8 mouse cellular contexts compared by ENCODE assay signal in genomic region chr3:94783462-94783931, GRCm38 (mm10). TPM values are rescaled to one million over a fixed set of nuclear protein-coding genes. Genes with fewer than 3 reads are reported as not detected.
DNase-seq lines count a peak whose midpoint lies in the region; ATAC-seq lines count a peak whose summit lies in the region.

No protein-coding gene starts in this region.

- peak; percentile 44 for DNase-seq in brain, adult 2 months (ENCODE audit: low read depth, low spot score)
- DNase-seq in cerebellum, postnatal 14 days: peak; percentile 52 to 63
- DNase-seq in kidney, postnatal 10 days: peak; percentile 68
- DNase-seq in lung, postnatal 10 days: peak; percentile 76
- DNase-seq in thymus, adult 18-20 months: no peak
- no peak for DNase-seq in heart, adult 18-20 months

- no peak for ATAC-seq in CD4-positive, CD25-positive, alpha-beta regulatory T cell, adult 4 months
- no peak for ATAC-seq in granulocyte monocyte progenitor cell, adult 5-6 weeks (replicated peaks; ENCODE audit: poor library complexity, severe bottlenecking)

RNA-seq across cellular contexts. Expression of gene Cgn, which starts 2.8 kb away (rescaled TPM):
- polyA plus RNA-seq in CD4-positive, CD25-positive, alpha-beta regulatory T cell, adult 4 months (2017; shearing (Covaris generic)): under 1 TPM in 1 of 2 experiments, not detected in 1; 0.26 TPM
- under 1 TPM; 0.37 to 0.85 TPM for total RNA-seq in heart, adult 18-20 months (2021)
- total RNA-seq in granulocyte monocyte progenitor cell, adult 5-6 weeks (2014; fragmentation: Nextera tagmentation): 0.17 TPM in 1 of 2 replicates, not detected in the other
- not detected in 2 replicates for total RNA-seq in granulocyte monocyte progenitor cell, adult 5-6 weeks (2017)

RNA-seq across cellular contexts. Expression of gene Pogz, which starts 53.9 kb away (rescaled TPM):
- 10 to 100 TPM; 21.3 to 22.0 TPM for polyA plus RNA-seq in CD4-positive, CD25-positive, alpha-beta regulatory T cell, adult 4 months (2017; shearing (Covaris generic))
- 10 to 100 TPM; 12.9 to 20.2 TPM for total RNA-seq in heart, adult 18-20 months (2021)
- total RNA-seq in granulocyte monocyte progenitor cell, adult 5-6 weeks (2014; fragmentation: Nextera tagmentation): 31.7 and 38.0 TPM in 2 replicates
- 13.0 and 20.9 TPM in 2 replicates for total RNA-seq in granulocyte monocyte progenitor cell, adult 5-6 weeks (2017)

Comparison
In these comparisons a context has a peak if more than half of its experiments do, and no peak if none do; other contexts are left out.
1. DNase-seq: peak in brain, adult 2 months (single experiment), cerebellum, postnatal 14 days (2 of 2), kidney, postnatal 10 days (single experiment) and lung, postnatal 10 days (single experiment); none in thymus, adult 18-20 months (0 of 2) and heart, adult 18-20 months (0 of 2).